Mouse (Mus musculus) embryo, embryonic 10.5 days (tissue): ENCODE measurements around the gene Tex38.

Experiments
- DNase-seq: peaks from one replicate; pipeline ENCODE4 v3.0.0-alpha.2; 2015; ENCODE audit warnings: low spot score

Gene Tex38

DNA sequence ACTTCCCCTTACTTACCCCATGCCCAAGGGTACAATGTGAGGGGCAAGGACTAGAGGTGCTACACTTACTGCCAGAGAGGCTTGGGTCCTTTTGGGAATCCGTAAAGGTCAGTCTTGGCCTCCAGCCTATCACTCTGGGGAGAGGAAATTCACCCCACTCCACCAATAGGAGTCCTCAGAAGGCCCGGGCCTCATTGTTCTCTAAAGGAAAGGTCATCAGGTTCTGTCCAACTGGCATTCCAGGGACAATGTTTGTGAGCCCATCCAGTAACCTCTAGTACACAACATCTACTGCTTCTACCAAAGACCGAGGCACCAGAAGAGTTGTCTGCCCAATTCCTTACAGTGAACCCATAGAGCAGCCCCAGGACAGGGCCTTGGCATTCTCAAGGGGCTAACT lies at the start of gene Tex38:
Gene Tex38, minus strand, starts transcription at position 101 of the 400 bp plus-strand sequence.
- DNase-seq: no peak

DNA sequence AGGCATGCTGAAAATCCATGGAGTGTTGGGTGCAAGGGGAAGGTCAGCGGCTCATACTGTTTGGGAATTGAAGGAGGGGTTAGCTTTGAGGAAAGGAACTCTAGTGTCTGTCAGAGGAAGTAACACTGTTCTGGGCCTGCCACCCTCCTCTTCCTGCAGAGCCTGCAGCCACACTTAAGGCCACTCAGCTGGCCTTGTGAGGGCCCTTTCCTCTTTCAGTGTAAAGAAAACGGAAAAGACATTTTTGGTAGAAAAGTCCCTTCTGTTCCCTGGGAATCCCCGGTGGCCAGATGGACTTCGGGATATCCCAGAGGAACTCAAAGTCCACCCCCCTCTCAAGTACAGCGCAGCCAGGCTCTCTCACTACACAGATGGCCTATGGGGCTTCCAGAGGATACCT lies 49.7 kb upstream of the Tex38 start:
- no peak for DNase-seq

DNA sequence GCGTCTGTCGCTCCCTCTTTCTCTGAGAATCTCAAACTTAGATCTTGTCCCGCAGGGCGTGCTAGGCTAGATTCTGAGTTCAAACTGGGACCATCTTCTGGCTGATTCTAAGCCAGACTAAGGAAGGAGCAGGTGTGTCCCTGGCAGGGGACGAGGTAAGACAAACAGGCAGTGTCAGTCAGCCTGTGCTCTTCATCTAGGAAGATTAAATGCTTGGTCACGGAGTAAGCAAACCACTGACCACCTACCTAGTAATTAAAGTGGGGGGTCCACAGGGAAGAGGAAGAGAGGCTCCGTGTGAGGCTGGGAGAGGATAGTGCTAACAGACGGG lies 47.7 kb upstream of the Tex38 start:
- no peak for DNase-seq

- DNase-seq: peak; percentile 91
Measured at GRCm38 (mm10) chr4:115827888-115828571, 47.2 kb upstream of the Tex38 start, which contains the start of gene Mob3c. Mob3c (plus strand) TSS chr4:115828092.

GRCm38 (mm10) chr4:115827535-115827887 lies 46.7 kb upstream of the Tex38 start:
- DNase-seq: no peak

DNA sequence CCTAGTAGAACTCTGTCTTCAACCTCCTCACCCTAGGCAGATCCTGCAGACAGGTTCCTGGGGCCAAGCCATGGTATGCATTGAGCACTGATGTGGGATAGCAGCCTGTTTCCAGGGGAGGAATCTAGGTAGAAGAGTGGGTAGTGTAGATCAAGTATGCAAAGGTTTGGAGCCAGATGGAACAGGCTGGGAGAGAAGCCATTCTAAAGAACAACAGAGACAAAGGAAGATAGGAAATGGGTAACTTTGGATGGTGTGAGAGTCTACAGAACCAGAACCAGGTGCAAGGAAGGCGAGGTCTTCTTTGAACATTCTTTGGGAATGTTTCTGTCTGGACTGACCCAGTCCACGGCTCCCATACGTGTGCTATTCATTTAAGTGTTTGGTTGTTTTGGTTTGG lies 46.2 kb upstream of the Tex38 start:
- no peak for DNase-seq

- no peak for DNase-seq
Measured at GRCm38 (mm10) chr4:115825271-115825670, 44.5 kb upstream of the Tex38 start.

DNA sequence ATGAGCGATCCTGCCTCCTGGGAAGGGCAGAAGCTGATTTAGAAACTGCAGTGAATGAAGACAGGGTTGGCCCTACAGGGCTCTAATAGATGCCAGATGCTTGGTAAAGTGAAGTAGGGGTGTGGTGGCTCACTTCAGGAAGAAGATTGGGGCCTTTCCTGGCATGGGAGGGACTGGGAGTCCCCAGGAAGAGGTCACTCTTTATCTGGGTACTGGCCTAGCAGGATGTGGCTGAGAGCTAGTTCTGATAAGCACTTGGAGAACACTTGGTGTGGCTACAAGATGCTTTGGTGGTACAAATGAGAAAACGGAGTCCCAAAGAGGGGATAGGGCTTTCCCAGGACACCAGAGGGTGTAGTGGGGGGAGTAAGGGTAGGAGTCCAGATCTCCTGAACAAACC lies 43.4 kb upstream of the Tex38 start:
- DNase-seq: no peak

DNA sequence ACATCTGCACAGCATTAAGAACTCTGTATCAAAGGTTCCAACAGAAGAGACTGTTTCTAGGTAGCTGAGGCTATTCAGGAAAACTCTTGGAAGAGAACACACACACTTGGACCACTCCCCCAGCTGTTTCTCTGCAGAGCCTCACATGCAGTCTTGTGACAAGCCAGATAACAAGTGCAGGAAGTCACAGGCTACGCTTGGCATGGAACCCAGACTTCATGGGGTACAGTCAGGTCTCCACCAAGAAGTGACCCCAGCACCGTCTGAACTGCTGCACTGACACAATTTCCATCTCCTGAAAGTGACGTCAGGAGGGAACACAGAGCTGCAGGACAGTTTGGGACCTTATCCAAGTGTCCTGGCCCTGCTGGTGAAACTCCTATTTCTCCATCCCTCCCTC lies 41.1 kb upstream of the Tex38 start:
- DNase-seq: no peak

GRCm38 (mm10) chr4:115821431-115821830 lies 40.6 kb upstream of the Tex38 start:
- DNase-seq: no peak

DNA sequence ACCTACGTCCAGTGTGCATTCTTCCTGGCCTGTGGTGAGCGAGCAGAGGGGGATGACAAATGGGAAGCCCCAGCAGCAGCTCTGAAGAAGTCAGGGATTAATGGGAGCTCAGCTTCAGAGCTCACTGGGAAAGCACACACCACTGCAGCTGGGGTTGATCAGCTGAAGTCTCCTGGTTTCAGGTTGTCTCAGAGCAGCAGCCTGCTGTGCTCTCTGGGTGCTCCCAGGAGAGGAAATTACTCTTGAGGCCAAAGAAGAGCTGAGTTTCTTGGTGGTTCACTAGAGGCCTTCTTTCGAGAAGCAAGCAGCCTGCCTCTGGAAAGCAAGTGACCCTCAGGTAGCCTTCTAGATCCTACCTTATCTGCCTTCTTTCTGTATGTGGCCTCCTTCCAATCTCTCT lies 40.1 kb upstream of the Tex38 start:
- DNase-seq: no peak

- no peak for DNase-seq
Measured at GRCm38 (mm10) chr4:115820199-115820598, 39.4 kb upstream of the Tex38 start.

GRCm38 (mm10) chr4:115815606-115816005 lies 34.8 kb upstream of the Tex38 start:
- no peak for DNase-seq

DNA sequence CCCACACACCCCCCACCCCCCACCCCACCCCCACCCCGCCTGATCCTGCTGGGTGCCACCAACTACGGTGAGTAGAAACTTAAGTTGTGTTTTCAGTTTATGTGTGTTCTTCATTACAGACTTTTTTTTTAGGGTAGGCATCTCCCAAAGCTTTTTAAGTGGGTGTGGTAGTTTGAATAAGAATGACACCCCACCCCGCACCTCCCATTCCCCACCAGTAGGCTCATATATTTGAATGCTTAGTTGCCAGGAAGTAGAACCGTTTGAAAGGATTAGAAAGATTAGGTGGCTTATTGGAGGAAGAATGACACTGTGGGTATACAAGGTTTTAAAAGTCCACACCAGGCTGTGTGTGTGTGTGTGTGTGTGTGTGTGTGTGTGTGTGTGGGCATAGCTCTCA lies 31.5 kb upstream of the Tex38 start:
- DNase-seq: no peak

DNA sequence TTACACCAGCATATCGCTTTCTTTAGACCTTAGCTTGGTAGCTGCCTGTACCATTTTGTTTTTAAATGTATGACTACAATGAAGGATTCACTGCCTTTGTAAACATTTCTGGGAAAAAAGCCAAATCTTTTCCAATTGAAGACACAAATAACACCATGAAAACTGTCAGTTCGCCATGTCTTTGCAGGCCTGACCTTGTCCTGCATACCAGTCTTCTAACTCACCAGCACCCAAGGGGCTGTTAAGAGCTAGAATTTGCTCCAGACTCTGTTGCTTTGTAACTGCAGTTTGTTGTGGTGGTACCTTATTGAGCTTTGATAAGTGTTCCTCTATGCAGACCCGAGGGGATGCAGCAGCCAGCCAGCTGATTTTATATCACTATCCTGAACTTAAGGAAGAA lies 19.2 kb upstream of the Tex38 start:
- no peak for DNase-seq

GRCm38 (mm10) chr4:115795360-115795759 lies 14.5 kb upstream of the Tex38 start:
- DNase-seq: no peak

DNA sequence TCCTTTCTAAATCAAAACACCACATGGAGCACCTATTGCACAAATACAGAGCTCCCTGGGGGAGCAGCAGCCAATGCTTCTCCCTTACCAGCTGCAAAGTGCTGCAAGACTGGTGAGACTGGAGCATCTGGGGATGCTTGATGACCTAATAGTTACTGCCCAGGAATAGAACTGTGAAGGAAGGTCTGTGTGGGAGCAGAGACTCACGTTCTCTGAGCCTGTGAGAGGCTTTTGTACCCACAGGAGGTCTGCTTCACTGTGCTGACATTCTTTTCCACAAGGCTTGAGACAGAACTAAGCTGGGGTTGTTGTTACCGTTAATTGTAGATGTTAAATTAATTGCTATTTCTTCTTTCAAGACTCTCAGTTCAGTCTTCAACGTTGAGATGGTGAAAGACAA lies 10.0 kb upstream of the Tex38 start:
- no peak for DNase-seq

DNA sequence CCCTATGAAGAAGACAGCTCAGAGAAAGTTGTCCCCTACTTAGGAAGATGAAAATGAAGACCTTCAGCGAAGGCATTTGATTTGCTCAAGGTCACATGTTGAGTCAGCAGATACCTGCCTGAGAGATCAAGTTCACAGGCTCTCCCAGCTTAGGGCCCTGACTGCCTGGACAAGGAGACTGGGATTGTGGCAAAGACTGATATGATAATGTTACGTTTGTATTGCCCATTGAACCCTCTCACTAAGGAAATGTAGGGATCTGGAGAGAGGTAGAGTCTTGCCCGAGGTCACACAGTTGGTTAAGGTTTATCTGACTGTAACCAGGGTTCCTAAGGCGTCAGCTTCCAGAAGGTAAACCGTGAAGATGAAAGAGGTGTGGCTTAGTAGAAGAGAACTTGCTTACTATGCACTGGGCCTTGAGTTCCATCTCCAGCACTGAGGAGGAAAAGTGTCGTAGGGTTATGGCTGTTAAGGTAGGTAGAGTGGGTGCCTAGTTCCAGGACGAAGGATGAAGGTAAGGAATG lies 4.8 kb upstream of the Tex38 start:
- no peak for DNase-seq

DNA sequence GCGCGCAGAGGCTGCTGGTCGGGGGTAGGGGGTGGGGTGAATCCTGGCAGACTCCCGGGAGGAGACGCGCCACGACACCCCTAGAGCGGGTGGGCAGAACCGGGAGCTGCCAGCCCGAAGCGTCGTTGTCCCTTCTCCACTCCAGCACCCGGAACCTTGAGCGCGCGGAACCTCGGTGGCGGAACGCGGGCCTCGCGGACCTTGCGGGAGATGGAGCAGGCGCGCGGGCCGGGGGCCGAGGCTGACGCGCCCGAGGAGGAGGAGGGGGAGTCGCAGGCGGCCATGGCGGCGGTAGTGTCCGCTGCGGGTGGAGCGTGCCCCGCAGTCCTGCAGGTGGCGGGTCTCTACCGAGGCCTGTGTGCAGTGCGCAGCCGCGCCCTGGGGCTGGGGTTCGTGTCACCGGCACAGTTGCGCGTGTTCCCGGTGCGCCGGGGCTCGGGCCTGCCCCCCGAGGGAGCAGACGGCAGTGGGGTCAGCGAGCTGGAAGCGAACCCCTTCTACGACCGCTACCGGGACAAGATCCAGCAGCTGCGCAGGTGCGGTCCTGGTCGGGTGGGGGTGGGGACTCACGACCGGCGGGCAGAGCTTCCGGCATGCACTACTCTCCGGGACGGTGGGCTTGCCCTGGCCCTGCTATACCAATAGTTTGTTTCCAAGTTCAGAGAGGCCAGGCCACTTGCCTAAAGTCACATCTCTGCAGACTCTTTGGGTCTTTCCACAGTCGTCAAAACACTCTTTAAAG lies 4.1 kb upstream of the Tex38 start, which contains the start of gene Atpaf1:
Gene Atpaf1, plus strand, starts transcription at position 44 of the 742 bp plus-strand sequence.
- DNase-seq: peak; percentile 70

DNA sequence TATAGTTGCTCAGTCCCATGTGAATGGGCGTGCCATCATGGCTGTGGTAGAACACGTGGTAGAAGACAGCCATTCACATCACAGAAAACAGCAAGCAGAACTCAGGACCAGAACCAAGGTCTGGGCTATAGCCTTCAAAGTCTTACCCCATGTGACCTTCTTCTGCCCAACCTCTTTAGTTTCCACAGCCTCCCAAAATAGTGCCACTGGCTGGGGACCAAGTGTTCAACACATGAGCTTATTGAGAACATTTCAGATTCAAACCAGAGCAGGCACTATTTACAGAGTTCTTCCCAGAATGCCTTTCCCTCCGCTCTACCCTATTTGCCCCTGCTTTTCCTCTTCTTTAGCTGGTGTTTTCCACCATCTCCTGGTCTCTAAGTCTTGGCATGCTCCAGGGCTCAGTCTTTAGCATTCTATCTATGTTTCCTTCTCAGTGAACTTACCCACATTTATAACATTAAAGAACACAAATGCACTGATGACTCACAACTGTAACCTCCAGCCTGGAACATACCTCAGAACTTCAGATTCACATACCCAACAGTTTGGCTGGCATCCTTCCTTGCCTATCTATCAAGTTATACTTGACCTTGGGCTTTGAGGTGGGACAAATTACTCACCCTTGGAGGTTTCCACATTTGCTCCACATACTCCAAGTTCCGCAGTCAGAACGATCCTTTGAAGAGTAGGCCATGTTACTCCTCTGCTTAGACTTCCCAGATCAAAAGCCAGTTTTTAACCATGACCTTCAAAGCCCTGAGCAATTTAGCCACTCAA lies 1.4 kb upstream of the Tex38 start:
- no peak for DNase-seq

DNA sequence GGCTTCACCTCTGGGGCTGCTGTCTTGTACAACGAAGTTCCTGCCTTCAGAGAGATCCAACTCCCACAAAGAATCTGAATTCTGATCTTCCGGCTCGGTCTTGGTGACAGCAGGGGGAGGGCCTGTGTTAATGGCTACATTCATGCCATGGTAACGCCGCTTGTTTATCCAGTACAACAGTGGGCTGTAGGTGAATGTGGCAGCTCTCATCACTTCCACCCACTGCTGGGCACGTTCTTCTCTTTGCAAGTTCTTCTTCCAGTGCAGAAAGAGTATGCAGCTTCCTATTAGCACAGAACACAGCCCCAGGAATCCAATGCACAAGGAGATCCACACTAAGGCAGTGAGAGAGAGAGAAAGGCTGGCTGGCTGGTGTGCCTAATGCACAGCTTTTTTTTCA lies 549 bp downstream of the Tex38 start:
- DNase-seq: no peak

DNA sequence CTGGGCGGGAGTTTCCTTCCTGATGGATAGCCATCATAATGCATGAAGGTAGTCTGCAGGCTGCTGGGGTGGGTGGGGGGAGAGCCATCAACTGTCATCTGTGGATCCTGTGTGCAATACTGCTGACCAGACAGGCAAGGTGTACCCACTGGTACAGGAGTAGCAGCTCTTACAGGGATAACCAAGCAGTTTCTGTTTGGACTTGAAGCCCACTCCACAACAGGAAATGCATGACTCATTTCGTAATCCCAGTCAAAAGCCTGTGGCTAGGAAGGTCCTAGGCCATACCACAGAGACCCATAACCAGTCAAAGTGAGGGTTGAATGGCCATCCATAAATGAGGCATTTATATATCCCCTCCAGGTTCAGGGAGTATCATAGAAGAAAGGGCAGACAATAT lies 3.2 kb downstream of the Tex38 start:
- no peak for DNase-seq

GRCm38 (mm10) chr4:115775056-115775455 lies 5.8 kb downstream of the Tex38 start:
- no peak for DNase-seq
